Mouse (Mus musculus) lung, adult 2 months (tissue): Measurements from ENCODE around the gene Tnfsf4. TPM values are rescaled to one million over a fixed set of nuclear protein-coding genes. Genes with fewer than 3 reads are reported as not detected.

Experiments used
- DNase-seq: peaks from one replicate; pipeline ENCODE4 v3.0.0; 2022
- H3K4me1 ChIP-seq: fragments of 200-500 bp; 2 replicates; pipeline ENCODE4 v1.6.1; 2011; ENCODE audit warnings: low read length; ENCODE audit not compliant: control insufficient read depth, insufficient read depth
- H3K4me3 ChIP-seq: fragments of 200-500 bp; replicated peaks from 2 replicates; pipeline ENCODE3; 2011; ENCODE audit warnings: low read depth, mild to moderate bottlenecking, control low read depth, low read length; ENCODE audit errors: extremely low read depth
- CTCF ChIP-seq: fragments of 200-500 bp; IDR thresholded peaks from 2 replicates; pipeline ENCODE4 v1.5.1; 2011; ENCODE audit warnings: mild to moderate bottlenecking, low read length, control low read depth; ENCODE audit not compliant: insufficient read depth
- POLR2A ChIP-seq: fragments of 200-500 bp; IDR thresholded peaks from 2 replicates; pipeline ENCODE4 v1.6.1; 2011; ENCODE audit warnings: low read depth, mild to moderate bottlenecking, control low read depth, low read length, borderline replicate concordance; ENCODE audit errors: extremely low read depth
- WGBS: fragments of 180-500 bp; shearing (Covaris S2); methylation state at CpG from one replicate; pipeline ENCODE4 v1.1.7; 2018; 5-methylcytosine and 5-hydroxymethylcytosine counted together
- polyA plus RNA-seq: library from polyadenylated mRNA; depleted of rRNA; stranded (reverse); fragments of >200 nt; gene quantifications from 2 replicates; pipeline ENCODE4 v1.2.3, GENCODE M21; 2012; rRNA removed

Gene Tnfsf4
- polyA plus RNA-seq, 1 experiment = not detected

- TF ChIP-seq POLR2A (no peak), CTCF (no peak)
- DNase-seq = no peak
- H3K4me3 ChIP-seq = no peak overlapping the region
- no peaks in the 10 kb centered on the region for H3K4me1 ChIP-seq
- 20% methylated on average over 3 of the region's 3 CpGs for WGBS
These were observed 56.6 kb downstream of the Tnfsf4 start for GRCm38 (mm10) chr1:161451683-161452245.

- Histone ChIP-seq H3K4me1 (no peaks in the 10 kb centered on the region), H3K4me3 (no peak overlapping the region)
- TF ChIP-seq POLR2A = no peak
- no peak for TF ChIP-seq CTCF
- no peak for DNase-seq
- WGBS = 92% methylated on average over 1 of the region's 1 CpGs
These were observed 57.0 kb downstream of the Tnfsf4 start for GRCm38 (mm10) chr1:161452250-161452649.

GRCm38 (mm10) chr1:161463388-161464085 is 68.3 kb downstream of the Tnfsf4 start:
- WGBS = 61% methylated on average over 2 of the region's 2 CpGs
- no peak for TF ChIP-seq POLR2A
- no peak for TF ChIP-seq CTCF
- no peaks in the 10 kb centered on the region for H3K4me1 ChIP-seq
- DNase-seq = no peak
- no peak overlapping the region for H3K4me3 ChIP-seq

Other genes with a start within 250 kb of the Tnfsf4 start
- not detected in 2 replicates for gene Tex50, start 236.1 kb upstream of the Tnfsf4 start, polyA plus RNA-seq
- gene Prdx6, start 144.2 kb upstream of the Tnfsf4 start, polyA plus RNA-seq = 304 and 466 TPM in 2 replicates
- gene Tnfsf18, start 99.2 kb downstream of the Tnfsf4 start, polyA plus RNA-seq = not detected in 2 replicates